Mouse (Mus musculus) kidney, postnatal 0 days (tissue): Measurements from ENCODE around the gene Klhl7. TPM values are rescaled to one million over a fixed set of nuclear protein-coding genes. Genes with fewer than 3 reads are reported as not detected.

ENCODE experiments used
- ATAC-seq: fragments of 200-750 bp; cut with Nextera tagmentation; replicated peaks from 2 replicates; pipeline ENCODE4 v1.8.0; 2017; ENCODE audit warnings: low read depth, moderate number of reproducible peaks, moderate TSS enrichment, moderate library complexity; ENCODE audit not compliant: low FRiP score
- DNase-seq: peaks from one replicate; pipeline ENCODE4 v3.0.0-alpha.2; 2016; ENCODE audit warnings: low spot score
- H3K27ac ChIP-seq: fragments of 300-500 bp; sonication (generic); 2 replicates; pipeline ENCODE4 v1.5.1; 2014; ENCODE audit warnings: mild to moderate bottlenecking
- H3K27me3 ChIP-seq: fragments of 300-500 bp; sonication (generic); 2 replicates; pipeline ENCODE4 v1.6.1; 2014; ENCODE audit warnings: low read length, mixed read lengths; ENCODE audit not compliant: insufficient read depth
- H3K36me3 ChIP-seq: fragments of 300-500 bp; sonication (generic); 2 replicates; pipeline ENCODE4 v1.6.1; 2014; ENCODE audit warnings: low read length, mixed read lengths; ENCODE audit not compliant: insufficient read depth
- H3K4me1 ChIP-seq: fragments of 300-500 bp; sonication (generic); replicated peaks from 2 replicates; pipeline ENCODE4 v1.6.1; 2014; ENCODE audit warnings: antibody characterized with exemption, low read length, mixed read lengths; ENCODE audit not compliant: insufficient read depth
- H3K4me2 ChIP-seq: fragments of 300-500 bp; sonication (generic); 2 replicates; pipeline ENCODE4 v1.6.1; 2014; ENCODE audit warnings: mild to moderate bottlenecking, low read length, moderate library complexity, mixed read lengths
- H3K4me3 ChIP-seq: fragments of 300-500 bp; sonication (generic); replicated peaks from 2 replicates; pipeline ENCODE4 v1.5.1; 2014; ENCODE audit warnings: low read depth, low read length
- H3K9ac ChIP-seq: fragments of 300-500 bp; sonication (generic); 2 replicates; pipeline ENCODE4 v1.6.1; 2014; ENCODE audit warnings: low read depth, low read length
- H3K9me3 ChIP-seq: fragments of 300-500 bp; sonication (generic); replicated peaks from 2 replicates; pipeline ENCODE4 v1.6.1; 2016; ENCODE audit warnings: low read length, inconsistent platforms, mixed read lengths
- CTCF ChIP-seq: IDR thresholded peaks from 2 replicates; pipeline ENCODE4 v1.5.1; 2016; ENCODE audit warnings: antibody characterized with exemption, low read depth, mild to moderate bottlenecking, moderate library complexity
- WGBS: fragments of 180-500 bp; shearing (Covaris S2); extraction: QIAGEN DNeasy Blood & Tissue Kit; methylation state at CpG from one replicate; pipeline ENCODE4 v1.1.7; 2014; 5-methylcytosine and 5-hydroxymethylcytosine counted together
- polyA plus RNA-seq: library from polyadenylated mRNA; unstranded; fragments of >200 nt; fragmentation: Nextera tagmentation; extraction: Ambion mirVana; gene quantifications from 2 replicates; pipeline ENCODE4 v1.2.1, GENCODE M21; 2015

Gene Klhl7
- polyA plus RNA-seq, 1 experiment from 2014 or later, result 36.8 TPM

GRCm38 (mm10) chr5:24124579-24125276, 24.3 kb downstream of the Klhl7 start:
- no peaks in the 10 kb centered on the region for H3K36me3 ChIP-seq
- 66% methylated on average over 3 of the region's 3 CpGs for WGBS
- H3K4me1 ChIP-seq, result no peaks in the 10 kb centered on the region
- ATAC-seq, result no peak
- no peak for TF ChIP-seq CTCF
- H3K4me3 ChIP-seq, result no peak overlapping the region
- DNase-seq, result no peak
- no peak overlapping the region for H3K4me2 ChIP-seq
- H3K27me3 ChIP-seq, result no peaks in the 10 kb centered on the region
- H3K9ac ChIP-seq, result no peak overlapping the region
- no peaks in the 10 kb centered on the region for H3K9me3 ChIP-seq
- no peak overlapping the region for H3K27ac ChIP-seq

- DNase-seq, result no peak
Measured at GRCm38 (mm10) chr5:24125910-24126636, 25.7 kb downstream of the Klhl7 start.

GRCm38 (mm10) chr5:24126967-24127366, 26.6 kb downstream of the Klhl7 start:
- H3K4me1 ChIP-seq, result no peaks in the 10 kb centered on the region
- DNase-seq, result no peak
- no peaks in the 10 kb centered on the region for H3K36me3 ChIP-seq
- no peaks in the 10 kb centered on the region for H3K27me3 ChIP-seq
- H3K4me3 ChIP-seq, result no peak overlapping the region
- ATAC-seq, result no peak
- no peak overlapping the region for H3K4me2 ChIP-seq
- TF ChIP-seq CTCF, result no peak
- no peak overlapping the region for H3K27ac ChIP-seq
- 75% methylated on average over 4 of the region's 4 CpGs for WGBS
- H3K9me3 ChIP-seq, result no peaks in the 10 kb centered on the region
- no peak overlapping the region for H3K9ac ChIP-seq

More at GRCm38 (mm10) chr5:24125910-24126636, 25.7 kb downstream of the Klhl7 start:
- no peaks in the 10 kb centered on the region for H3K4me1 ChIP-seq
- no peak for TF ChIP-seq CTCF
- no peaks in the 10 kb centered on the region for H3K27me3 ChIP-seq
- H3K27ac ChIP-seq, result no peak overlapping the region
- H3K9ac ChIP-seq, result no peak overlapping the region
- WGBS, result 81% methylated on average over 1 of the region's 1 CpGs
- H3K36me3 ChIP-seq, result no peaks in the 10 kb centered on the region
- no peak overlapping the region for H3K4me2 ChIP-seq
- no peak for ATAC-seq
- no peak overlapping the region for H3K4me3 ChIP-seq
- H3K9me3 ChIP-seq, result no peaks in the 10 kb centered on the region

- Histone ChIP-seq H3K9ac (no peak overlapping the region), H3K4me3 (no peak overlapping the region), H3K9me3 (no peaks in the 10 kb centered on the region), H3K36me3 (peaks cover 34% of the 10 kb centered on the region), H3K27me3 (no peaks in the 10 kb centered on the region), H3K27ac (no peak overlapping the region), H3K4me2 (no peak overlapping the region), H3K4me1 (no peaks in the 10 kb centered on the region)
- no peak for TF ChIP-seq CTCF
- no peak for ATAC-seq
- WGBS, result 92% methylated on average over 5 of the region's 5 CpGs
- DNase-seq, result no peak
Measured at GRCm38 (mm10) chr5:24146964-24147363, 46.6 kb downstream of the Klhl7 start.

GRCm38 (mm10) chr5:24152199-24152598, 51.8 kb downstream of the Klhl7 start:
- Histone ChIP-seq H3K4me2 (no peak overlapping the region), H3K9ac (no peak overlapping the region), H3K4me3 (no peak overlapping the region), H3K9me3 (no peaks in the 10 kb centered on the region), H3K4me1 (no peaks in the 10 kb centered on the region), H3K27ac (no peak overlapping the region), H3K27me3 (no peaks in the 10 kb centered on the region), H3K36me3 (0 out of 2 replicates have a peak, but pooled peaks cover 4% of the 10 kb centered on the region)
- ATAC-seq (no peak), DNase-seq (no peak)
- no peak for TF ChIP-seq CTCF

GRCm38 (mm10) chr5:24156774-24157173, 56.4 kb downstream of the Klhl7 start:
- H3K27me3 ChIP-seq, result no peaks in the 10 kb centered on the region
- H3K4me2 ChIP-seq, result no peak overlapping the region
- H3K27ac ChIP-seq, result no peak overlapping the region
- TF ChIP-seq CTCF, result no peak
- ATAC-seq (no peak), DNase-seq (no peak)
- no peaks in the 10 kb centered on the region for H3K9me3 ChIP-seq
- 94% methylated on average over 6 of the region's 6 CpGs for WGBS
- no peak overlapping the region for H3K4me3 ChIP-seq
- H3K36me3 ChIP-seq, result no peaks in the 10 kb centered on the region
- no peaks in the 10 kb centered on the region for H3K4me1 ChIP-seq
- no peak overlapping the region for H3K9ac ChIP-seq
